Mouse (Mus musculus): ENCODE measurements at regions not wholly inside any gene's neighbourhood (a gene's known extent, or its start where the extent isn't known, plus 50 kb on each side); places are given as distances from the start of the nearest gene placed in this dataset.
"Not testable (repeated sequence)": the region's sequence is repeated elsewhere in the genome, so short reads cannot be mapped to it uniquely, and the experiment has no call there.

DNA sequence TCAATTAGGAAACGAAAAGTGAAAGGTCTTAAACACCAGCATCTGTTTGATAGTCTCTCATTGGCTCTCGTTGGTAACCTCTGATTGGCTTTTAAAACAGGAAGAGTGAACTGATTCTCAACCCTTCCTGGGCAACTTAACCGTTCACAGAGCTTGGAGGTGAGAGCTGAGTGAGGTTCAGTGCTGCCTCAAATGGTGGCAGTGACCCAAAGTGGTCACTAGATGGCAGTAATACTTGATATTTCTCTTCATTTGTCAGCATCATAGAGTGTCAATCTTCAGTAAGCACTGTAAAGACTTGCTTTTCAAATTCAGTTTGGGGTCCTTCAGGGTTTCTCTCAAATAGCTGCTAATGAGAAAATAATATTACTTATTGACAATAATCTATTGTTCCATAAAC lies 321.8 kb upstream of the Gdi2 start:
- H3K4me2 ChIP-seq; H3K9ac ChIP-seq (replicated peaks); H3K9me3 ChIP-seq (replicated peaks); ATAC-seq (ENCODE audit: low FRiP score); H3K36me3 ChIP-seq; H3K4me1 ChIP-seq; H3K27ac ChIP-seq (replicated peaks); H3K4me3 ChIP-seq (replicated peaks); H3K27me3 ChIP-seq (replicated peaks): not testable (repeated sequence)
- 49% methylated on average over 3 of the region's 3 CpGs for WGBS

GRCm38 (mm10) chr13:3221005-3221621 lies 316.8 kb upstream of the Gdi2 start:
- peak overlapping the region; percentile 41 for H3K4me2 ChIP-seq
- not testable (repeated sequence) for H3K36me3 ChIP-seq; ATAC-seq (ENCODE audit: low FRiP score); H3K4me3 ChIP-seq (replicated peaks); H3K9ac ChIP-seq (replicated peaks); H3K9me3 ChIP-seq (replicated peaks); H3K4me1 ChIP-seq; H3K27ac ChIP-seq (replicated peaks); H3K27me3 ChIP-seq (replicated peaks)
- WGBS, result 63% methylated on average over 10 of the region's 10 CpGs

DNA sequence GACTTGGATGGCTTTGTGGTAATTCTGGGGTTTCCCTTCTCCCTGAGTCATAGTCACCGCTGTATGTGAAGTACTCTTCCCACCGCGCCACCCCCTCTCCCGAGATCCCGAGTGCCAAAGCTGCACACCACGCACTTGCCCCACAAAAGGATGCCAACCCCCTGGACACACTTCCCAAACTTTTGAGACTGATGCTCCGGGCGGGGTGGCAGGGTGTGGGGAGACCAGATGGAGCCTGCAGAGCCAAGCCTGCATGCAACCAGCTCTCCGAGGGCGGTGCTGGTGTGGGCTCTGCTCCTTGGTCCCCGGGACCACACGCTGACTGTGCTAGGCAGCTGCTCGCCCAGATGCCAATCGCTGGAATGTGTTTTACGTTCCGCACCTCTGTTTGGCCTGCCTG lies 316.2 kb upstream of the Gdi2 start:
- 69% methylated on average over 16 of the region's 16 CpGs for WGBS

DNA sequence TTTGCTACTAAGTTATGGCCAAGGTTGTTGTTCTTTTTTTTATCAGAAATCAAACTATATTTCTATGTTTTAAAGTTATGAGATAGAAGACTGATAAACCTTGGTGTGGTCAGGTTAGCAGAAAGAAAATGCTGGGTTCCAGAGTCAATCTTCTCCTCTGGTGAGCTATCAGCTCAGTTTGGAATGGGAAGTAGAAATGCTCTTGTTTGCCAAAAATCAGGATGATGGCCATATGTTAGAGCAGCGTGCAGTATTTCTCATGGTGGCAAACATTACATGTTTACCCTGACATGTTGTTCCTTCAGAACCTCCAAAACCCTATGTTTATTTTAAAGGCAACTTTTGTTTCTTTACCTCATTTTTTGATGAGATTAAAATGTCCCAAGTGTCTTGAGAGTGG lies 279.5 kb upstream of the Gdi2 start:
- 79% methylated on average over 1 of the region's 1 CpGs for WGBS
- Histone ChIP-seq H3K27me3 (replicated peaks) (no peaks in the 10 kb centered on the region), H3K27ac (replicated peaks) (no peak overlapping the region), H3K4me2 (no peak overlapping the region), H3K4me3 (replicated peaks) (no peak overlapping the region), H3K9ac (replicated peaks) (no peak overlapping the region), H3K9me3 (replicated peaks) (peaks cover 4% of the 10 kb centered on the region), H3K36me3 (no peaks in the 10 kb centered on the region), H3K4me1 (no peaks in the 10 kb centered on the region)
- no peak for ATAC-seq (ENCODE audit: low FRiP score)

More for the DNA sequence above, 316.2 kb upstream of the Gdi2 start:
- H3K9ac ChIP-seq (replicated peaks), result no peak overlapping the region
- H3K4me1 ChIP-seq, result no peaks in the 10 kb centered on the region
- H3K4me2 ChIP-seq, result peak overlapping the region; percentile 41
- H3K36me3 ChIP-seq, result no peaks in the 10 kb centered on the region
- no peak overlapping the region for H3K4me3 ChIP-seq (replicated peaks)
- H3K27ac ChIP-seq (replicated peaks), result no peak overlapping the region
- no peaks in the 10 kb centered on the region for H3K27me3 ChIP-seq (replicated peaks)
- no peaks in the 10 kb centered on the region for H3K9me3 ChIP-seq (replicated peaks)
- ATAC-seq (ENCODE audit: low FRiP score), result peak; percentile 35; the same call in 1 of the 2 replicates

DNA sequence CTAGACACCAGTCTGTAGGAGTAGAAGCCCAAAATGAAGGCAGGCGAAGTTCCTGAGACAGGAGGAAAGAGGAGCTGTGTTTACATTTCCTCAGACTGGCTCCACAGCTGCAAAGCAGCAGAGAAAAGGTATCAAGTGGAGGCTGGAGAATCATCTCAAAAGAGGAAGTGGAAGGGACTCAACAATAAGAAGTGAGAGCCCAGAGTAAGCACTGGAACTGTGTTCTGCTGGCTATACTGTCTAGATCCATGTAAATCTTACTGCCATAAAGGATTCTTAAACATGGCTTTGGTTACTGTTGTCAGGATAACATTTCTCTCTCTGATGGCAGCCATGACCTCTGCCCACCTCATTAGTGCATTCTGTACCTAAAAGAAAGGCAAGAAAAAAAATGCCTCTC lies 261.7 kb upstream of the Gdi2 start:
- not testable (repeated sequence) for ATAC-seq (ENCODE audit: low FRiP score); H3K4me2 ChIP-seq; H3K27me3 ChIP-seq (replicated peaks); H3K9me3 ChIP-seq (replicated peaks); H3K9ac ChIP-seq (replicated peaks); H3K36me3 ChIP-seq; H3K4me1 ChIP-seq; H3K4me3 ChIP-seq (replicated peaks); H3K27ac ChIP-seq (replicated peaks)
- WGBS, result 46% methylated on average over 1 of the region's 1 CpGs
